Mouse (Mus musculus) myocyte (in vitro differentiated cells): ENCODE measurements around the gene Gm49380. TPM values are rescaled to one million over a fixed set of nuclear protein-coding genes. Genes with fewer than 3 reads are reported as not detected.

Source experiments
- H3K27me3 ChIP-seq: one replicate; pipeline ENCODE4 v1.6.1; 2011; ENCODE audit not compliant: control insufficient read depth, insufficient read depth, insufficient read length
- H3K36me3 ChIP-seq: one replicate; pipeline ENCODE4 v1.6.1; 2011; ENCODE audit not compliant: control insufficient read depth, insufficient read depth
- H3K4me2 ChIP-seq: one replicate; pipeline ENCODE4 v1.6.1; 2011; ENCODE audit warnings: low read depth, control low read depth
- H3K4me3 ChIP-seq: one replicate; pipeline ENCODE4 v1.5.1; 2011; ENCODE audit warnings: mild to moderate bottlenecking, control low read depth, moderate library complexity
- H3K79me2 ChIP-seq: one replicate; pipeline ENCODE4 v1.6.1; 2011; ENCODE audit not compliant: control insufficient read depth, insufficient read depth
- H3ac ChIP-seq: one replicate; pipeline ENCODE4 v1.6.1; 2011; ENCODE audit not compliant: control insufficient read depth, insufficient read length
- CEBPB ChIP-seq: IDR thresholded peaks from 2 replicates; pipeline ENCODE4 v1.6.1; 2011; ENCODE audit warnings: mild to moderate bottlenecking, moderate library complexity; ENCODE audit not compliant: poor library complexity, insufficient read depth, severe bottlenecking
- E2F4 ChIP-seq: IDR thresholded peaks from one replicate; pipeline ENCODE4 v1.6.1; 2011; ENCODE audit warnings: mild to moderate bottlenecking, control low read depth, moderate library complexity; ENCODE audit not compliant: insufficient read depth
- MAX ChIP-seq: IDR thresholded peaks from one replicate; pipeline ENCODE4 v1.6.1; 2011; ENCODE audit warnings: low read depth, mild to moderate bottlenecking, control low read depth
- MYOD1 ChIP-seq, 3 experiments: IDR thresholded peaks; one replicate each; pipeline ENCODE4 v1.6.1; 2011; ENCODE audit warnings: control low read depth in 2 of 3, low read depth in 2 of 3, mild to moderate bottlenecking in 2 of 3, moderate library complexity in 1 of 3; ENCODE audit not compliant: insufficient read length in 2 of 3, control insufficient read depth in 1 of 3
- MYOG ChIP-seq, 3 experiments: IDR thresholded peaks; one replicate each; pipeline ENCODE4 v1.6.1; 2011; ENCODE audit warnings: control low read depth in 2 of 3, low read depth in 2 of 3, mild to moderate bottlenecking in 2 of 3; ENCODE audit not compliant: insufficient read length in 2 of 3, control insufficient read depth in 1 of 3, insufficient read depth in 1 of 3
- POLR2A ChIP-seq: IDR thresholded peaks from one replicate; pipeline ENCODE4 v1.6.1; 2011; ENCODE audit warnings: low read depth, mild to moderate bottlenecking, control low read depth, moderate library complexity; ENCODE audit not compliant: insufficient read length
- POLR2AphosphoS2 ChIP-seq: IDR thresholded peaks from one replicate; pipeline ENCODE4 v1.6.1; 2011; ENCODE audit warnings: low read depth, control low read depth; ENCODE audit not compliant: insufficient read length
- REST ChIP-seq: IDR thresholded peaks from one replicate; pipeline ENCODE4 v1.6.1; 2011; ENCODE audit warnings: mild to moderate bottlenecking, control low read depth, moderate library complexity; ENCODE audit not compliant: insufficient read depth, insufficient read length
- SRF ChIP-seq: IDR thresholded peaks from one replicate; pipeline ENCODE4 v1.6.1; 2011; ENCODE audit warnings: low read depth; ENCODE audit not compliant: control insufficient read depth, insufficient read length
- TCF12 ChIP-seq: IDR thresholded peaks from one replicate; pipeline ENCODE4 v1.6.1; 2011; ENCODE audit warnings: mild to moderate bottlenecking, control low read depth; ENCODE audit not compliant: poor library complexity, insufficient read depth, severe bottlenecking
- TCF3 ChIP-seq: IDR thresholded peaks from one replicate; pipeline ENCODE4 v1.6.1; 2011; ENCODE audit warnings: low read depth, control low read depth; ENCODE audit not compliant: insufficient read length
- USF1 ChIP-seq: IDR thresholded peaks from one replicate; pipeline ENCODE4 v1.6.1; 2011; ENCODE audit warnings: low read depth, mild to moderate bottlenecking, control low read depth, moderate library complexity
- polyA plus RNA-seq: library from polyadenylated mRNA; unstranded; fragments of >200 nt; fragmentation: generic; extraction: Trizol; gene quantifications from one replicate; pipeline ENCODE4 v1.2.1, GENCODE M21; 2012; ENCODE audit warnings: missing spikeins

Gm49380 gene
- polyA plus RNA-seq, 1 experiment: 0.02 TPM

GRCm38 (mm10) chr9:44044426-44045157 is 68.7 kb downstream of the Gm49380 start:
- Histone ChIP-seq H3K4me3 (no peak overlapping the region), H3ac (no peak overlapping the region), H3K27me3 (no peaks in the 10 kb centered on the region), H3K4me2 (no peak overlapping the region), H3K36me3 (no peaks in the 10 kb centered on the region), H3K79me2 (no peaks in the 10 kb centered on the region)
- TF ChIP-seq SRF: no peak

GRCm38 (mm10) chr9:44043708-44044425 is 69.4 kb downstream of the Gm49380 start:
- no peaks in the 10 kb centered on the region for H3K27me3 ChIP-seq
- H3K4me2 ChIP-seq: no peak overlapping the region
- no peaks in the 10 kb centered on the region for H3K36me3 ChIP-seq
- H3K4me3 ChIP-seq: no peak overlapping the region
- TF ChIP-seq E2F4 (no peak), POLR2A (no peak), USF1 (no peak), TCF3 (no peak), SRF (no peak), MYOG (IDR thresholded peaks at IDR 0.05; ENCODE audit: control insufficient read depth in 1 of 3, insufficient read depth in 1 of 3, insufficient read length in 2 of 3, low read depth in 2 of 3) (no peak), REST (no peak), MYOD1 (IDR thresholded peaks at IDR 0.05; ENCODE audit: control insufficient read depth in 1 of 3, insufficient read length in 2 of 3, low read depth in 2 of 3) (no peak), CEBPB (no peak), POLR2AphosphoS2 (no peak), MAX (no peak)
- no peaks in the 10 kb centered on the region for H3K79me2 ChIP-seq
- no peak overlapping the region for H3ac ChIP-seq

- no peaks in the 10 kb centered on the region for H3K79me2 ChIP-seq
- no peaks in the 10 kb centered on the region for H3K27me3 ChIP-seq
- no peaks in the 10 kb centered on the region for H3K36me3 ChIP-seq
- no peak within 1 kb of the TSS for H3ac ChIP-seq
- no peak within 1 kb of the TSS for H3K4me2 ChIP-seq
- TF ChIP-seq POLR2AphosphoS2 (no peak), MAX (no peak), E2F4 (no peak), USF1 (no peak), POLR2A (no peak)
- H3K4me3 ChIP-seq: no peak within 1 kb of the TSS
Observed at GRCm38 (mm10) chr9:44042836-44043707, 70.2 kb downstream of the Gm49380 start, which contains the start of gene Thy1. Gene Thy1, plus strand, starts transcription at chr9:44043384.

GRCm38 (mm10) chr9:44042396-44042680 is 71.0 kb downstream of the Gm49380 start:
- Histone ChIP-seq H3K4me3 (no peak overlapping the region), H3K79me2 (no peaks in the 10 kb centered on the region), H3K36me3 (no peaks in the 10 kb centered on the region), H3K27me3 (no peaks in the 10 kb centered on the region), H3ac (no peak overlapping the region), H3K4me2 (no peak overlapping the region)
- TF ChIP-seq TCF3: no peak
- no peak for TF ChIP-seq REST
- TF ChIP-seq SRF: no peak
- no peak for TF ChIP-seq POLR2A
- TF ChIP-seq TCF12: no peak
- no peak for TF ChIP-seq E2F4
- TF ChIP-seq MAX: no peak
- no peak for TF ChIP-seq USF1
- no peak for TF ChIP-seq MYOD1 (IDR thresholded peaks at IDR 0.05; ENCODE audit: control insufficient read depth in 1 of 3, insufficient read length in 2 of 3, low read depth in 2 of 3)
